Comparison of ENCODE assay signal across 24 mouse cellular contexts in the genomic region with DNA sequence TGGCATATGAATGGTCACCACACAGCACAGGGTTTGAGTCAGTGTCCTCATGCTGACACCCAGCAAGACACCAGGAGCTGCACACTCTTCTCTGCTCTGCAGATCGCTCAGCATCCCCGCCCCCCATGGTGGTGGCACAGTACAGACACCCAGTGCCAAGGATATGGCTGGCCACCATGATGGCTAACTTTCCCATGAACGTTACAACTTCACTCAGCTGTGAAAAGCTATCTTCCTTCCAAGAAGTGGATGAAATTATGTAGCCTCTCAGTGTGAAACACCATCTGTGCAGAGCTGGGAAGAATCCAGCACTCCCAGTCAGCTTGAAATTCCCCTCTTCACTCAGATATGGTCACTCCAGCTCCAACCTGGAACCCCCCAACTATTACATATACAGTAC. TPM values are rescaled to one million over a fixed set of nuclear protein-coding genes. Genes with fewer than 3 reads are reported as not detected.
DNase-seq lines count a peak whose midpoint lies in the region; ATAC-seq lines count a peak whose summit lies in the region.
"Had no signal": no experiment of that assay in that cellular context is flagged by ENCODE, and none has a peak within 500 bp of the region (broad histone marks: within the 10 kb centered on the region; RNA-seq: fewer than 3 reads in every experiment).

No protein-coding gene starts in this region.

- no peak overlapping the region for H3K9ac ChIP-seq in kidney, embryonic 15.5 days
- H3K9ac ChIP-seq: heart, embryonic 15.5 days; hindbrain, embryonic 13.5 days; lung, embryonic 14.5 days; midbrain, embryonic 13.5 days had no signal

- no peak for DNase-seq in frontal cortex, postnatal 10 days (ENCODE audit: low spot score in 2 of 2)
- peak; percentile 24 for DNase-seq in Muller cell, postnatal 12 days (ENCODE audit: inconsistent ontology term)
- DNase-seq in cerebellum, adult 8-10 months, result peak; percentile 80
- DNase-seq in left cerebral cortex, postnatal 4 days, result peak; percentile 84
- DNase-seq in spleen, postnatal 36 days (ENCODE audit: low spot score in 2 of 2), result no peak
- DNase-seq in thymus, postnatal 36 days, result no peak
- DNase-seq: heart, adult 11 months; kidney, postnatal 4 days; layer of hippocampus, postnatal 36 days; lung, embryonic 14.5 days had no signal

- H3K36me3 ChIP-seq in kidney, embryonic 15.5 days, result no peaks in the 10 kb centered on the region
- H3K36me3 ChIP-seq: forebrain, embryonic 10.5 days; heart, embryonic 15.5 days; hindbrain, embryonic 13.5 days; midbrain, embryonic 13.5 days had no signal

- intact Hi-C loops in left cerebral cortex, postnatal 4 days (cut with DNase I), result no loop called here

- 86% methylated on average over 3 of the region's 3 CpGs for WGBS in kidney, embryonic 15.5 days

- 0 out of 2 replicates have a peak, but pooled peaks cover 3% of the 10 kb centered on the region for H3K27me3 ChIP-seq in kidney, embryonic 15.5 days
- H3K27me3 ChIP-seq: heart, embryonic 15.5 days; hindbrain, embryonic 13.5 days; midbrain, embryonic 13.5 days; Patski had no signal

- no peaks in the 10 kb centered on the region for H3K4me1 ChIP-seq in kidney, embryonic 15.5 days
- H3K4me1 ChIP-seq: midbrain, embryonic 13.5 days had no signal

- no peak overlapping the region for H3K4me3 ChIP-seq in kidney, embryonic 15.5 days (replicated peaks)
- H3K4me3 ChIP-seq: forebrain, embryonic 10.5 days; heart, embryonic 15.5 days; hindbrain, embryonic 13.5 days; midbrain, embryonic 13.5 days had no signal

- ATAC-seq in frontal cortex, adult (ENCODE audit: low TSS enrichment), result peak; percentile 11; the same call in 1 of the 2 replicates
- no peak for ATAC-seq in kidney, embryonic 15.5 days (replicated peaks; ENCODE audit: low FRiP score)
- ATAC-seq: intestine, postnatal 0 days; midbrain, embryonic 13.5 days; Patski had no signal

- H3K9me3 ChIP-seq in kidney, embryonic 15.5 days (replicated peaks), result no peaks in the 10 kb centered on the region
- H3K9me3 ChIP-seq: forebrain, embryonic 10.5 days; heart, embryonic 15.5 days; hindbrain, embryonic 13.5 days; midbrain, embryonic 13.5 days had no signal

- H3K4me2 ChIP-seq in kidney, embryonic 15.5 days, result no peak overlapping the region
- H3K4me2 ChIP-seq: heart, embryonic 15.5 days; hindbrain, embryonic 13.5 days; lung, embryonic 14.5 days; midbrain, embryonic 13.5 days had no signal

- H3K27ac ChIP-seq in kidney, embryonic 15.5 days, result no peak overlapping the region
- H3K27ac ChIP-seq: forebrain, embryonic 10.5 days; heart, embryonic 15.5 days; hindbrain, embryonic 13.5 days; midbrain, embryonic 13.5 days had no signal

RNA-seq across cellular contexts. Expression of a gene that starts 14.0 kb away (rescaled TPM):
- 10 to 100 TPM; 18.7 to 19.9 TPM for total RNA-seq in left cerebral cortex, postnatal 4 days (2021)
- polyA plus RNA-seq in kidney, embryonic 15.5 days (2015; fragmentation: Nextera tagmentation; extraction: Ambion mirVana), result 0.37 and 0.77 TPM in 2 replicates
- total RNA-seq: common myeloid progenitor, adult 5-6 weeks; liver, adult 2 months had no signal

RNA-seq across cellular contexts. Expression of a gene that starts 14.1 kb away (rescaled TPM):
- total RNA-seq in left cerebral cortex, postnatal 4 days (2021), result under 1 TPM; 0.30 to 0.38 TPM
- polyA plus RNA-seq in kidney, embryonic 15.5 days (2015; fragmentation: Nextera tagmentation; extraction: Ambion mirVana), result not detected in 2 replicates
- total RNA-seq: common myeloid progenitor, adult 5-6 weeks; liver, adult 2 months had no signal
- polyA plus RNA-seq: forebrain, embryonic 10.5 days; intestine, postnatal 0 days; liver, adult 2 months; lung, embryonic 14.5 days; midbrain, embryonic 13.5 days; neural tube, embryonic 11.5 days; Patski; small intestine, adult 2 months; stomach, embryonic 14.5 days; thymus, postnatal 0 days had no signal

Comparison
In these comparisons a context has a peak if more than half of its experiments do, and no peak if none do; other contexts are left out.
1. DNase-seq: peak in Muller cell, postnatal 12 days (single experiment), cerebellum, adult 8-10 months (single experiment) and left cerebral cortex, postnatal 4 days (single experiment); none in frontal cortex, postnatal 10 days (0 of 2), spleen, postnatal 36 days (0 of 2) and thymus, postnatal 36 days (0 of 2).